Mouse (Mus musculus) layer of hippocampus, adult 2 months (tissue): Measurements from ENCODE around the gene Rplp0. TPM values are rescaled to one million over a fixed set of nuclear protein-coding genes. Genes with fewer than 3 reads are reported as not detected.
"Not testable (repeated sequence)": the region's sequence is repeated elsewhere in the genome, so short reads cannot be mapped to it uniquely, and the experiment has no call there.

Source experiments
- DNase-seq, 2 experiments: peaks; one replicate each; pipeline ENCODE4 v3.0.0; 2022; ENCODE audit warnings: low spot score in 2 of 2
- H3K27ac ChIP-seq: fragments of 200-600 bp; 2 replicates; pipeline ENCODE4 v1.8.1; 2022
- H3K4me3 ChIP-seq: fragments of 200-600 bp; 2 replicates; pipeline ENCODE4 v1.8.1; 2022; ENCODE audit warnings: mild to moderate bottlenecking
- CTCF ChIP-seq: fragments of 200-600 bp; conservative IDR thresholded peaks from 2 replicates; pipeline ENCODE4 v1.8.1; 2022; ENCODE audit warnings: antibody characterized with exemption, mild to moderate bottlenecking, moderate library complexity
- long read RNA-seq, 2 experiments: library from polyadenylated mRNA; stranded (forward); transcript quantifications; one replicate each; pipeline ENCODE4 v2.0.0; 2021; ENCODE audit warnings: borderline mapping rate in 2 of 2
- total RNA-seq, 2 experiments: library from RNA; stranded (reverse); gene quantifications; 2 replicates each; pipeline ENCODE4 v1.2.3; 2021

Gene Rplp0
- 100 to 1,000 TPM; 225 to 234 TPM for total RNA-seq
- long read RNA-seq, experiment 1, transcript Rplp0-201 (7 exons, 1,358 nt) = major isoform, 143 of 150 reads
- long read RNA-seq, experiment 1, partial matches to known transcripts = 5 of 150 reads
- long read RNA-seq, experiment 1, other reads (novel, unspliced or antisense) = 2 of 150 reads
- long read RNA-seq, experiment 2, transcript Rplp0-201 (7 exons, 1,358 nt) = major isoform, 206 of 229 reads
- long read RNA-seq, experiment 2, partial matches to known transcripts = 21 of 229 reads
- long read RNA-seq, experiment 2, other reads (novel, unspliced or antisense) = 2 of 229 reads

DNA sequence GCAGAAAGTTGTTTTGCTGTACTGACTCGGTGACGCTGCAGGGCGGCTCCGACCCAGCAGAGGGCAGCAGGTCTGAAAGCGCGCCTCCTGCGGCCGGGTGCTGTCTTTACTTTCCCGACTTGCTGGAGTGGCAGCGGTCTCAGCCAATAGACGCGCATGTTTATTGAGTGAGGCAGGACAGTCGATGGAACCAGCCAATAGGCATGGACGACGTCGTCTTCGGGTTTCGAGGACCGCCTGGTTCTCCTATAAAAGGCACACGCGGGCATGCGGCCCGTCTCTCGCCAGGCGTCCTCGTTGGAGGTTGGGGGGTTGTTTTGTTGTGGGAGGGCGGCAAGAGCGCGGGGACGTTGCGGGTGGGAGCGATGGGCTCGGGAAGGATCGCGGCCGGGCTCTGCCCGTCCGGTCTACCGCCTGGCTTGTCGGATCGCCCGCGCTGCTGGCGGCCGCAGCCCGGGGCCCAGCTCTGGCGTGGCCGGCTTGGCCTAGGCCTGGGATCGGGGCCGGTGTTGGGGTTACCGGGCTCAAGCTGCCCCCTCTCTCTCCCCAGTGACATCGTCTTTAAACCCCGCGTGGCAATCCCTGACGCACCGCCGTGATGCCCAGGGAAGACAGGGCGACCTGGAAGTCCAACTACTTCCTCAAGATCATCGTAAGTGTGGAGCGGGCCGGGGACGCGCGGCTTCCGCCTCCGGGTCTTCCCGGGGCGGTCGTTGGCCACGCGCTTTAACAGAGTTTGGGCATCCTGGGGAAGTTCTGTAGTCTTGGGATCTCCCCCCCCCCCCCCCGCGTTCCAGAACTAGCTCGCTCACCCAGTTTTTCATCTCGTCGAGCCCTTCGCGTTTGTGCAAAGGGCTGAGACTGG is at the start of gene Rplp0:
Gene Rplp0 (plus strand): TSS at position 231 of the 865 bp plus-strand sequence.
- Histone ChIP-seq H3K27ac (peak within 1 kb of the TSS; percentile 96), H3K4me3 (peak within 1 kb of the TSS; percentile 88)
- TF ChIP-seq CTCF = peak; percentile 95
- peak; percentile 100 for DNase-seq

DNA sequence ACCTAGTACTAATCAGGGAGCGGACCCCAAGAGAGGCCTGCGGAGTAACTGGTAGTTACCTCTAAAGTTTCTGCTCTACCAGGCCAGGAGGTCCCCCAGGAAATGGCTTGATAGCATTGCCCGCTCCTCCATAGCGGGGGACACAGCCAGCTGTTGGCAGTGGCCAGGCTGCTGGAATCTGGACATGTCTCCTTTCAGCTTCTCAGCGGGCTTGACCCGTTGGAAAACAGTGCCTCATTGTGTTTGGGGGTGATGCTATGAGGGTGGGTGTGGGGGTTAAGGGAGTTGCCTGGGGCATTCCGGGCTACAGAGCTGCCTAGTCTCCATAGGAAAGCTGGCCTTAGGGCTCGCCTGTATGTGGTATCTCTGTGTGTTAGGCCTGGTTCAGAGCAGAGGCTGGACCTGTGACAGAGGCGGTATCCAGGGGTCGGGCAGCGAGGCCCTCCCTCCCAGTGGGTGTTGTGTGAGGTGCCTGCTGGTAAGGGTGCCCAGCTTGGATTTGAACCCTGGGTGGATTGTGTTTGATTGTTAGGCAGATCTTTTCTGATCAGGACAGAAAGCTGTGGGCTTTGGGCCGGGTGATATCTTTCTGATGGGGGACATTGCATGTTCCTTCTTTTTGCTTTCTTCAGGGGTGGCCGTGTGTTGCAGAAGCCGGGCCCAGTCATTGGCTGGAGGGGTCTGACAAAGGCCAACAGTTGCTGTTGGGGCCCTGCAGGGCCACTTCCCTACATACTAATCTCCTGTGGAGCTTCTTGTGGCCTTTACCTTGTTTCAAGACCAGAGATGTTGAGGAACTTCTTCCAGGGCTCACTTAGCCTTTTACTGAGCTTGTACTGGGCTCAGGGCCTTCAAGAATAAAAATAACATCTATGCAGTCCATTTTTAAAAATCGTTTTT is 49.2 kb upstream of the Rplp0 start:
- Histone ChIP-seq H3K27ac (peak overlapping the region; percentile 87), H3K4me3 (peak overlapping the region; percentile 94; the same call in 1 of the 2 replicates)
- TF ChIP-seq CTCF = no peak
- no peak for DNase-seq

GRCm38 (mm10) chr5:115512375-115512774 is 46.9 kb upstream of the Rplp0 start:
- Histone ChIP-seq H3K4me3 (no peak overlapping the region), H3K27ac (no peak overlapping the region)
- TF ChIP-seq CTCF = no peak
- no peak for DNase-seq

DNA sequence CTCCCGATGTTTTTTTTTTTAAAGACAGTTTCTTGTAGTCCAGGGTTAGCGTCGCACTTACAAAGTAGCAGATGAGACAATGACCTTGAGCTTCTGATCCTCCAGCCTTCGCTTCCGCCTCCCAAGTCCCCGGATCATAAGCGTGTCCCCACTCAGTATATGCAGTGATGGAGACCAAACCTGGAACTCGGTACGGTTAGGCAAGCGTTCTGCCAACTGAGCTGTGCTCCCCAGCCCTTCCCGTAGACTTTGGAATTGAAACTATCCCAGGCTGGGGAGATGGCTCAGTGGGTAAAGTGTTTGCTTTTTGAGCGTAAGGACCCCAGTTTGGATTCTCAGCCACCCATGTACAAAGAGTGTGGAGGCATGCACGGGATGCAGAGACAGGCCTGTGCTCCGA is 46.0 kb upstream of the Rplp0 start:
- no peak for TF ChIP-seq CTCF
- DNase-seq = no peak
- Histone ChIP-seq H3K27ac (no peak overlapping the region), H3K4me3 (no peak overlapping the region)

DNA sequence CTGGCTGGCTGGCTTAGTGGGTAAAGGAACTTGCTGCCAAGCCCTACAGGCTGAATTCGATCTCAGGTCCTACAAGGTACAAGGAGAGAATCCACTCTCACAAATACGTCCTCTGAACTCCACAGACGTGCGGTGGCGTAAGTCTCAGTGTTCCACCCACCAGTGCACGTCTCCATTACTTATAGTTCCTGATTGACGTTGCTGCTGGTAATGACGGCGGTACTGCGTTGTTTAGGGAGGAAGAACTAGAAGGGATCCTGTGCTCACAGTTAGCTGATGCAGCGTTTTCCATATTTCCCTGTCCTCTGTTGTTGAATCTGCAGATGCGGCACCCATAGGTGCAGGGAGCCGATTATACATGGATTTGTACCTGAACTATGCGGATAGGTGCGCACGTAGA is 45.5 kb upstream of the Rplp0 start:
- no peak for DNase-seq
- Histone ChIP-seq H3K27ac (no peak overlapping the region), H3K4me3 (no peak overlapping the region)
- TF ChIP-seq CTCF = no peak

GRCm38 (mm10) chr5:115514346-115514745 is 44.9 kb upstream of the Rplp0 start:
- H3K4me3 ChIP-seq = no peak overlapping the region
- no peak for DNase-seq
- H3K27ac ChIP-seq = peak overlapping the region; percentile 83
- TF ChIP-seq CTCF = no peak

- no peak for DNase-seq
- Histone ChIP-seq H3K27ac (peak overlapping the region; percentile 83), H3K4me3 (no peak overlapping the region; the same call in 1 of the 2 replicates)
- TF ChIP-seq CTCF = no peak
These were observed 44.2 kb upstream of the Rplp0 start for GRCm38 (mm10) chr5:115514896-115515587.

GRCm38 (mm10) chr5:115516081-115516907 is 43.0 kb upstream of the Rplp0 start:
- no peak for TF ChIP-seq CTCF
- H3K27ac ChIP-seq = peak overlapping the region; percentile 70; the same call in 1 of the 2 replicates
- H3K4me3 ChIP-seq = no peak overlapping the region
- no peak for DNase-seq

GRCm38 (mm10) chr5:115516908-115517307 is 42.4 kb upstream of the Rplp0 start:
- peak overlapping the region; percentile 70 for H3K27ac ChIP-seq
- no peak for DNase-seq
- H3K4me3 ChIP-seq = no peak overlapping the region
- no peak for TF ChIP-seq CTCF

DNA sequence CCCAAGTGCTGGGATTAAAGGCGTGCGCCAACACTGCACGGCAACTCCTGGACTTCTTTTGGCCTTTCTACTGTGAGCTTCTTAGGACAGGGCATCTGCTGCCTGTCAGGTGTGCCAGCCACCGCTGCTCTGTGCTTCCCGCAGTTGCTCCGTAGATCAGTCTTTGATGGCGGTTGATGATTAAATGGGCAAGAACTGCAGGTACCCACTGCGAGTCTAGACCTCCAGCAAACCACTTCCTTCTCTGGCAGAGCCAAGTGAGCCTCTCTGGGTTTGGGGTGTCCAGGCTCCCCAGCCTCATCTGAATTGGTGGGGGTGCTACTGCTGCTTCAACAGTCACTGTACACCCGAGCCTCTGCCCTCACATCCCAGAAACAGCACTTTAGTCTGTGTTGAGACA is 41.8 kb upstream of the Rplp0 start:
- no peak for DNase-seq
- peak overlapping the region; percentile 70; the same call in 1 of the 2 replicates for H3K27ac ChIP-seq
- TF ChIP-seq CTCF = no peak
- H3K4me3 ChIP-seq = no peak overlapping the region

DNA sequence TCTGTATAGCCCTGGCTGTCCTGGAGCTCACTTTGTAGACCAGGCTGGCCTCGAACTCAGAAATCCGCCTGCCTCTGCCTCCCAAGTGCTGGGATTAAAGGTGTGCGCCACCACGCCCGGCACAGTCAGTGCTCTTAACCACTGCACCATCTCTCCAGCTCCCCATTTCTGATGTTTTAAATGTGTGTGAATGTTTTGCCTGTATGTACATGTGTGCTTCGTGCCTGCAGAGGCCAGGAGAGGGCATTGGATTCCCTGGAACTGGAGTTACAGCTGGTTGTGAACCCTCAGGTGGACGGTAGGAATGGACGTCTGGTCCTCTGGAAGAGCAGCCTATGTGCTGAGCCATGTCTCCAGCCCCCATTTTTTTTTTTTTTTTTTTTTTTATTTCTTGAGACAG is 41.1 kb upstream of the Rplp0 start:
- H3K4me3 ChIP-seq, H3K27ac ChIP-seq, DNase-seq: not testable (repeated sequence)
